Mouse (Mus musculus) neural tube, embryonic 12.5 days (tissue): Measurements from ENCODE around the gene Mlx. TPM values are rescaled to one million over a fixed set of nuclear protein-coding genes. Genes with fewer than 3 reads are reported as not detected.
"Not testable (repeated sequence)": the region's sequence is repeated elsewhere in the genome, so short reads cannot be mapped to it uniquely, and the experiment has no call there.

Experiments used
- ATAC-seq: fragments of 200-750 bp; cut with Nextera tagmentation; 2 replicates; pipeline ENCODE4 v1.8.0; 2017; ENCODE audit warnings: low read depth, mild to moderate bottlenecking, moderate TSS enrichment, moderate library complexity; ENCODE audit not compliant: low FRiP score
- H3K27ac ChIP-seq: fragments of 300-500 bp; sonication (generic); 2 replicates; pipeline ENCODE4 v1.5.1; 2016
- H3K27me3 ChIP-seq: fragments of 300-500 bp; sonication (generic); replicated peaks from 2 replicates; pipeline ENCODE4 v1.6.1; 2016; ENCODE audit warnings: mild to moderate bottlenecking
- H3K36me3 ChIP-seq: fragments of 300-500 bp; sonication (generic); 2 replicates; pipeline ENCODE4 v1.6.1; 2016; ENCODE audit warnings: mild to moderate bottlenecking
- H3K4me1 ChIP-seq: fragments of 300-500 bp; sonication (generic); 2 replicates; pipeline ENCODE4 v1.6.1; 2016
- H3K4me2 ChIP-seq: fragments of 300-500 bp; sonication (generic); replicated peaks from 2 replicates; pipeline ENCODE4 v1.6.1; 2016; ENCODE audit warnings: mild to moderate bottlenecking
- H3K4me3 ChIP-seq: fragments of 300-500 bp; sonication (generic); 2 replicates; pipeline ENCODE4 v1.5.1; 2016
- H3K9ac ChIP-seq: fragments of 300-500 bp; sonication (generic); 2 replicates; pipeline ENCODE4 v1.6.1; 2016; ENCODE audit warnings: mild to moderate bottlenecking
- H3K9me3 ChIP-seq: fragments of 300-500 bp; sonication (generic); 2 replicates; pipeline ENCODE4 v1.6.1; 2016; ENCODE audit warnings: mild to moderate bottlenecking
- WGBS: fragments of 180-500 bp; shearing (Covaris S2); methylation state at CpG from one replicate; pipeline ENCODE4 v1.1.7; 2016; 5-methylcytosine and 5-hydroxymethylcytosine counted together
- polyA plus RNA-seq: library from polyadenylated mRNA; unstranded; fragments of >200 nt; fragmentation: Nextera tagmentation; extraction: Ambion mirVana; gene quantifications from 2 replicates; pipeline ENCODE4 v1.2.1, GENCODE M21; 2016

Mlx gene
- polyA plus RNA-seq, 1 experiment from 2014 or later: 59.6 TPM

- Histone ChIP-seq H3K9ac (no peak overlapping the region), H3K27me3 (no peaks in the 10 kb centered on the region), H3K9me3 (no peaks in the 10 kb centered on the region), H3K36me3 (peaks cover 4% of the 10 kb centered on the region; the same call in 1 of the 2 replicates), H3K4me2 (no peak overlapping the region), H3K4me1 (peaks cover 3% of the 10 kb centered on the region; the same call in 1 of the 2 replicates), H3K4me3 (no peak overlapping the region), H3K27ac (no peak overlapping the region)
- WGBS: 89% methylated on average over 3 of the region's 3 CpGs
- ATAC-seq: no peak
Measured at GRCm38 (mm10) chr11:101112186-101112585, 25.1 kb downstream of the Mlx start.

- no peaks in the 10 kb centered on the region for H3K9me3 ChIP-seq
- H3K4me3 ChIP-seq: no peak overlapping the region
- H3K27me3 ChIP-seq: no peaks in the 10 kb centered on the region
- ATAC-seq: no peak
- WGBS: 38% methylated on average over 2 of the region's 2 CpGs
- peaks cover 4% of the 10 kb centered on the region; the same call in 1 of the 2 replicates for H3K36me3 ChIP-seq
- no peak overlapping the region for H3K9ac ChIP-seq
- no peak overlapping the region for H3K27ac ChIP-seq
- H3K4me1 ChIP-seq: peaks cover 16% of the 10 kb centered on the region
- 0 out of 2 replicates have a peak overlapping the region, but pooled peaks have one; percentile 12 for H3K4me2 ChIP-seq
Measured at GRCm38 (mm10) chr11:101115564-101115963, 28.5 kb downstream of the Mlx start.

- Histone ChIP-seq H3K9ac (peak overlapping the region; percentile 93), H3K36me3 (peaks cover 14% of the 10 kb centered on the region), H3K9me3 (no peaks in the 10 kb centered on the region), H3K4me2 (peak overlapping the region; percentile 93), H3K4me3 (0 out of 2 replicates have a peak overlapping the region, but pooled peaks have one; percentile 93), H3K27ac (no peak overlapping the region), H3K27me3 (no peaks in the 10 kb centered on the region), H3K4me1 (peaks cover 27% of the 10 kb centered on the region)
- 58% methylated on average over 4 of the region's 4 CpGs for WGBS
- ATAC-seq: no peak
Measured at GRCm38 (mm10) chr11:101118105-101118504, 31.0 kb downstream of the Mlx start.

- Histone ChIP-seq H3K4me1 (peaks cover 27% of the 10 kb centered on the region), H3K4me2 (peak overlapping the region; percentile 93), H3K9me3 (no peaks in the 10 kb centered on the region), H3K27ac (peak overlapping the region; percentile 76), H3K4me3 (peak overlapping the region; percentile 93), H3K9ac (peak overlapping the region; percentile 93), H3K36me3 (peaks cover 24% of the 10 kb centered on the region), H3K27me3 (no peaks in the 10 kb centered on the region)
- peak; percentile 80 for ATAC-seq
- WGBS: under 1% methylated on average over 39 of the region's 39 CpGs
Measured at GRCm38 (mm10) chr11:101119131-101119760, 32.2 kb downstream of the Mlx start.

GRCm38 (mm10) chr11:101119761-101120544, 32.9 kb downstream of the Mlx start, which contains the start of the genes Retreg3 and Tubg1:
Gene Retreg3, minus strand, starts transcription at chr11:101119893.
Gene Tubg1, plus strand, starts transcription at chr11:101119938.
- Histone ChIP-seq H3K27ac (peak within 1 kb of the TSS; percentile 78), H3K36me3 (peaks cover 28% of the 10 kb centered on the region), H3K9me3 (no peaks in the 10 kb centered on the region), H3K9ac (peak within 1 kb of the TSS; percentile 93), H3K4me2 (peak within 1 kb of the TSS; percentile 93), H3K4me3 (peak within 1 kb of the TSS; percentile 93), H3K4me1 (peaks cover 25% of the 10 kb centered on the region), H3K27me3 (no peaks in the 10 kb centered on the region)
- peak; percentile 93 for ATAC-seq
- WGBS: under 1% methylated on average over 61 of the region's 61 CpGs

GRCm38 (mm10) chr11:101120545-101121188, 33.6 kb downstream of the Mlx start:
- 23% methylated on average over 19 of the region's 19 CpGs for WGBS
- peaks cover 35% of the 10 kb centered on the region for H3K36me3 ChIP-seq

GRCm38 (mm10) chr11:101124494-101124893, 37.4 kb downstream of the Mlx start:
- H3K36me3 ChIP-seq: peaks cover 49% of the 10 kb centered on the region
- WGBS: 95% methylated on average over 8 of the region's 8 CpGs

More at GRCm38 (mm10) chr11:101120545-101121188, 33.6 kb downstream of the Mlx start:
- H3K4me3 ChIP-seq: peak overlapping the region; percentile 93
- H3K9me3 ChIP-seq: no peaks in the 10 kb centered on the region
- H3K27me3 ChIP-seq: no peaks in the 10 kb centered on the region
- peak overlapping the region; percentile 66 for H3K9ac ChIP-seq
- no peak overlapping the region for H3K27ac ChIP-seq
- peak overlapping the region; percentile 93 for H3K4me2 ChIP-seq
- no peak for ATAC-seq
- H3K4me1 ChIP-seq: peaks cover 24% of the 10 kb centered on the region

GRCm38 (mm10) chr11:101125008-101125407, 37.9 kb downstream of the Mlx start:
- peaks cover 14% of the 10 kb centered on the region for H3K4me1 ChIP-seq
- ATAC-seq, H3K27me3 ChIP-seq, H3K4me3 ChIP-seq, H3K27ac ChIP-seq, H3K9me3 ChIP-seq, H3K4me2 ChIP-seq, H3K9ac ChIP-seq: not testable (repeated sequence)
- WGBS: 95% methylated on average over 8 of the region's 9 CpGs
- peaks cover 49% of the 10 kb centered on the region for H3K36me3 ChIP-seq

More at GRCm38 (mm10) chr11:101124494-101124893, 37.4 kb downstream of the Mlx start:
- not testable (repeated sequence) for H3K9me3 ChIP-seq, H3K4me2 ChIP-seq, ATAC-seq, H3K27me3 ChIP-seq, H3K4me3 ChIP-seq, H3K27ac ChIP-seq, H3K9ac ChIP-seq
- H3K4me1 ChIP-seq: peaks cover 13% of the 10 kb centered on the region

GRCm38 (mm10) chr11:101127075-101127474, 40.0 kb downstream of the Mlx start:
- Histone ChIP-seq H3K27ac (no peak overlapping the region), H3K4me1 (0 out of 2 replicates have a peak, but pooled peaks cover 3% of the 10 kb centered on the region), H3K36me3 (peaks cover 49% of the 10 kb centered on the region), H3K9me3 (no peaks in the 10 kb centered on the region), H3K9ac (no peak overlapping the region), H3K27me3 (no peaks in the 10 kb centered on the region), H3K4me3 (no peak overlapping the region), H3K4me2 (no peak overlapping the region)
- no peak for ATAC-seq
- 91% methylated on average over 1 of the region's 1 CpGs for WGBS

GRCm38 (mm10) chr11:101128996-101129577, 42.0 kb downstream of the Mlx start:
- Histone ChIP-seq H3K9me3 (no peaks in the 10 kb centered on the region), H3K36me3 (peaks cover 29% of the 10 kb centered on the region), H3K4me2 (no peak overlapping the region), H3K27ac (no peak overlapping the region), H3K4me1 (0 out of 2 replicates have a peak, but pooled peaks cover 3% of the 10 kb centered on the region), H3K4me3 (no peak overlapping the region), H3K27me3 (no peaks in the 10 kb centered on the region), H3K9ac (no peak overlapping the region)
- WGBS: 92% methylated on average over 11 of the region's 11 CpGs
- no peak for ATAC-seq

GRCm38 (mm10) chr11:101130056-101130756, 43.1 kb downstream of the Mlx start:
- Histone ChIP-seq H3K4me2 (no peak overlapping the region), H3K4me3 (no peak overlapping the region), H3K36me3 (peaks cover 22% of the 10 kb centered on the region), H3K4me1 (0 out of 2 replicates have a peak, but pooled peaks cover 3% of the 10 kb centered on the region), H3K27me3 (no peaks in the 10 kb centered on the region), H3K9ac (no peak overlapping the region), H3K9me3 (no peaks in the 10 kb centered on the region), H3K27ac (no peak overlapping the region)
- 51% methylated on average over 18 of the region's 18 CpGs for WGBS
- no peak for ATAC-seq
